Mouse (Mus musculus): ENCODE results near the gene Kcne3. TPM values are rescaled to one million over a fixed set of nuclear protein-coding genes. Genes with fewer than 3 reads are reported as not detected.
A peak's percentile ranks its signal among the peaks of the same experiment; 100 is the strongest.

Gene Kcne3
- 1 to 10 TPM in 1 of 4 experiments, under 1 TPM in 1, not detected in 2; 0.45 to 1.3 TPM for total RNA-seq (2022)

GRCm38 (mm10) chr7:100176269-100176668 is at the start of gene Kcne3:
Gene Kcne3, plus strand, starts transcription at chr7:100176502.
- DNase-seq (ENCODE audit: low spot score in 2 of 2) = no peak

- no peak for DNase-seq (ENCODE audit: low spot score in 2 of 2)
Measured at GRCm38 (mm10) chr7:100126514-100126913, 49.8 kb upstream of the Kcne3 start.

- no peak for DNase-seq (ENCODE audit: low spot score in 2 of 2)
Measured at GRCm38 (mm10) chr7:100128262-100129041, 47.9 kb upstream of the Kcne3 start.

DNA sequence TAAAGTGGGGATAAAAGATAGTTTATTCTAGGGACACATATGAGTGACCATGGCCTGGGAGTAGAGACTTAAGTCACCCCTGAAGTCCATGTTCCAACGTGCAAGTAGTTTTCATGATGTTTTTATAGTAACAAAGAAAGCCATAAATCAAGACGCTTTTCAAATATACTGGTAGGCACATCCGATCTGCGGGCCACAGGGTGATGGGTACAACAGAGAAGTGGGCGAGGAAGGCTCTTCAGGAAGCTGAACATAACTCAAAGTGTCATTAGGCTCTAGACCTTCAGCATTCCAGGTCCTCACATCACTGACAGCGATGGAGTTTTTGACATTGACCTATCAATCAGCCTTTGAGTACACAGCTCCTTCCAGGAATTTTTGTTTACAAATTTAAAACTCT is 45.7 kb upstream of the Kcne3 start:
- no peak for DNase-seq (ENCODE audit: low spot score in 2 of 2)

GRCm38 (mm10) chr7:100132379-100132778 is 43.9 kb upstream of the Kcne3 start:
- no peak for DNase-seq (ENCODE audit: low spot score in 2 of 2)

DNA sequence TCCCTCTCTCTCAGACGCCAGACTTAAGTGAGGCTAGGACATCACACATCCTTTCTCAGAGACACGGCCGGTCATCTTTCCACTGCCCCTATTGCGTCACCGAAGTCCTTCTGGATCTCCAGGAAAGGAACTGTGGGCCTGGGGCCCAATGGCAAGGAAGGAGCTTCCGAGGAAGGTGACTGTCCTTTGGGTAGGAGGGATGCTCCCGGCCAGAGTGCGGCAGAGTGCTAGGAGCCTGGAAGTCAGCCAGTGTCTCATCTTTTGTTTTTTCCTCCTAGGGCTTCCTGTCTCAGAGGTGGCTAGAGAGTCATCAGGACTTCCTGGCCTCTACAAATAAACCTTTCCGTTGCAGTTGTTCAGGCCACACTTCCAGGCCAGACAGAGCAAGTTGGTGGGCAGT is 39.3 kb upstream of the Kcne3 start:
- DNase-seq (ENCODE audit: low spot score in 2 of 2) = no peak

GRCm38 (mm10) chr7:100138075-100138474 is 38.2 kb upstream of the Kcne3 start:
- no peak for DNase-seq (ENCODE audit: low spot score in 2 of 2)

DNA sequence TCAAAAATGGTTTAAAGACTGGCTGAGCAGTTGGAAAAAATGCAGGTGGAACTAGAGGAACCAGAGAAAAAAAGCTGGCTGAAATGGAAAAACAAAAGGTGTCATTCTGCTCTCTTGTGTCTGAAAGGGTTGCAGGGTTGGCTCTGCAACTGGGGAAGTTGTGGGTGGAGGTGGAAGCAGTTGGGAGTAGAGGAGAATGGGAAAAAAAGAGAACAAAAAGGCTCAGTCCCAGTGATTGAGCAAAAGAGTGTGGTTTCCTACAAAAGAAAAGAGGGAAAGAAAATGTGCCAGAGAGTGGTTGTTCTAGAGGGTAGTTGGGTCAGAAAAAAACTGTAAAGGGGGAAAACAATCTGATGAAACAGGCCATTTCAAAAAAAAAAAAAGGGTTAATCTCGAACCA is 35.7 kb upstream of the Kcne3 start:
- DNase-seq (ENCODE audit: low spot score in 2 of 2) = no peak

DNA sequence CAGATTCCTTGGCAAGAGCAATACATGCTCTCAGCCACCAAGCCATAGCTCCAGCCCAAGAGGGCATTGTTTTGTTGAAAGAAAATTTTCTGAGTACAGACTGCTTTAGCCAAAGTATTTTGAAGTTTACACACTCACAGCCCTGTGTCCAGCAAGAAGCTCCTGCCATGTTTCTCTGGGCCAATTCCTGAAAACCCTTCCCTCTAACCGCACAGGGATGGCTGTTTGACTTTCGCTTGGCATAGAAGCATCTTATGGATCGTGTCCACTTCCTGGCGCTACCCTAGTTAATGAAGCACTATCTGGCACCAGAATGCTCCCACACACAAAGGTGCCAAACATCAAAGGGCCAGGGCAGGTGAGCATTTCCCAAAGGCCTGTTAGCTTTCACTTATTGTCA is 27.7 kb upstream of the Kcne3 start:
- DNase-seq (ENCODE audit: low spot score in 2 of 2) = no peak

GRCm38 (mm10) chr7:100150086-100150485 is 26.2 kb upstream of the Kcne3 start:
- no peak for DNase-seq (ENCODE audit: low spot score in 2 of 2)

GRCm38 (mm10) chr7:100150626-100151025 is 25.7 kb upstream of the Kcne3 start:
- no peak for DNase-seq (ENCODE audit: low spot score in 2 of 2)

DNA sequence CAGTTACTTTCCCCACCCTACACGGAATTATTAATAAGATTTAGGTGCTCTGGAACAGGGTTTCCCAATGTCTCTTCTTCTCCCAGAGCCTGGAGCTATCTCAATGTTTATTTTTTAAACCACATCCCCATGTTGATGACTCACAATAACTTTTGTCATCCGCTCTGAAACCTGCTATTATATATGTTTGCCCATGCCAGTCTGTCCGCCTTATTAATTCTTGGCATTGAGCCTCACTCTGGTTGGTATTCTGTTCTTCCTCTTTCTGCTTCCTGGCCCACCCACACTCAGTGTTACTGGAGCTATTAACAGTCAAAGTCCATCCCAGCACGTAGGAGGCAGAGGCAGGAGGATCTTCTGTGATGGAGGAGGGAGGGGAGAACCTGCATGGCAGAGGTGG is 18.6 kb upstream of the Kcne3 start:
- no peak for DNase-seq (ENCODE audit: low spot score in 2 of 2)

DNA sequence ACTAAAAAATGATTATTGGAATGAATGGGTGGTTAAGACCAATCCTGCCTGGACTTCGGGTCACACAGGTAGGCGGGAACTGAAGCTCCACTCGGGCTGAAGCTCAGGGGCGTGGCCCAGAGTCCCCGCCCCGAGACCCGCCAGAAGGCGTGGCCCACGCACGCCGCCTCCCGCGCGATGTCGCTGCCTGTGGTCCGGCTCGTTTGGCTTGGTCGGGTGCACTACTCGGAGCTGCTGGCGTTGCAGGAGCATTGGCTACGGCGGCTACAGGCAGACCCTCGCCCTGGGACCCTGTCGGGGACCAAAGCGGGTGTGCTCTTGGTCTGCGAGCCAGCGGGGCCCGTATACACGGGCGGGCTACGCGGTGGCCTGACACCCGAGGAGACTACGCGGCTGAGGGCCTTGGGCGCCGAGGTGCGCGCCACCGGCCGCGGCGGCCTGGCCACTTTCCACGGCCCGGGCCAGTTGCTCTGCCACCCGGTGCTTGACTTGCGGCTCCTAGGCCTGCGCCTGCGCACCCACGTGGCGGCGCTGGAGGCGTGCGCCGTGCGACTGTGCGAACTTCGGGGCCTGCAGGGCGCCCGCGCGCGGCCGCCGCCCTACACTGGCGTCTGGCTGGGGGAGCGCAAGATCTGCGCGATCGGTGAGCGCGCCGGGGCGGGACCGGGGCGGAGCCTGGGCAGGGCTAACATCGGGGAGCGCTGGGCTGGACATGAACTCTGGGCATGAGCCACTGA is 17.0 kb upstream of the Kcne3 start, which contains the start of gene Lipt2:
Gene Lipt2, plus strand, starts transcription at position 173 of the 737 bp plus-strand sequence.
- peak; percentile 88 to 89 for DNase-seq (ENCODE audit: low spot score in 2 of 2)

DNA sequence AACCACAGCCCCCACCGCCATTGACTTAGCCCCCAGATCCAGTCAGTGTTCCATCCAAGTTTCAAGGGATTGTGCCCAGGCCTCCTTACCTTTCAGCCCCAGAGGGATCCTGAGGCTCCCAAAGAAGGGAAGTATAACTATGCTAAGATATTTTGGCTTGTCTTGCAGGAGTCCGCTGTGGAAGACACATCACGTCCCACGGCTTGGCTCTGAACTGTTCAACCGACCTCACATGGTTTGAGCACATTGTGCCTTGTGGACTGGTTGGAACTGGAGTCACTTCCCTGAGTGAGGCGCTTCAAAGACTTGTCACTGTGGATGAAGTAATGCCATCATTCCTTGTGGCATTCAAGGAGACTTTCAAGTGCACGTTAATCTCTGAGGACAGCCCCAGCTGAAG is 16.3 kb upstream of the Kcne3 start:
- DNase-seq (ENCODE audit: low spot score in 2 of 2) = no peak

DNA sequence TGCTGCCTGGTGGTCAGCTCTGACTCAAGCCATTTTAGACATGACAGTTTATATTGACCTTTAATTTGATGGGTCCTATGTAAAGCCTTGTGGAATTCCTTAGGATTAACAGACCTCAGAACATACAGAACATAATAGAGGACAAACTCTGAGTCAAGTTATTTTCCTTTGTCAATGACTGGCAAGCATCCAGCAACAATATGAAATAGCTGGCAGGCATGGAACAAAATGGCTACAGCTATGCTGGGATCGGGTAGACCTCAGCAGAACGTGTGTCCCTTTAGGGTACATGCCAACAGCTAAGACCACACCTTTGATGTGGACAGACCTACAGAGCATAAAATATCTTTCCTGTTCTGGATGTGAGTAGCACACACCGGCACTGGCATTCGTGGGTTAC is 12.8 kb upstream of the Kcne3 start:
- DNase-seq (ENCODE audit: low spot score in 2 of 2) = no peak

- no peak for DNase-seq (ENCODE audit: low spot score in 2 of 2)
Measured at GRCm38 (mm10) chr7:100168654-100169053, 7.6 kb upstream of the Kcne3 start.

DNA sequence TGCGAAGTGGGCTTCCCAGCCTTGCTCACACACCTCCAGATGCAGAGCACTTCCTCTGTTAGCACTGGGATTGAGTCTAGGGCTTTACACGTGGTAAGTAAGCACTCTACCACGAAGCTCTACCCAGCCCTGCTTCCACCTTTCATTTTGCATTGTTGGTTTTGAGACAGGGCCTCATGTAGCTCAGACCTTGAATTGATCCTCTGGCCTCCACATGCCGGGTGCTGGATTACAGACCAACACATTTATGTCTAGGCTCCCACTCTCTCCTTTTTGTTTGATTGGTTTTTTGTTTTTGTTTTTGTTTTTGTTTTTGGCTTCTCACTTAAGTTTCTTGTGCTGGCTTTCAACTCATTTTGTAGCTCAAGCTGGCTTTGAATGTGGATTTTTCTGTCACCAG is 5.5 kb upstream of the Kcne3 start:
- DNase-seq (ENCODE audit: low spot score in 2 of 2) = no peak

- peak in 1 of 2 experiments; percentile 21 for DNase-seq (ENCODE audit: low spot score in 2 of 2)
Measured at GRCm38 (mm10) chr7:100178016-100178890, 2.0 kb downstream of the Kcne3 start.

DNA sequence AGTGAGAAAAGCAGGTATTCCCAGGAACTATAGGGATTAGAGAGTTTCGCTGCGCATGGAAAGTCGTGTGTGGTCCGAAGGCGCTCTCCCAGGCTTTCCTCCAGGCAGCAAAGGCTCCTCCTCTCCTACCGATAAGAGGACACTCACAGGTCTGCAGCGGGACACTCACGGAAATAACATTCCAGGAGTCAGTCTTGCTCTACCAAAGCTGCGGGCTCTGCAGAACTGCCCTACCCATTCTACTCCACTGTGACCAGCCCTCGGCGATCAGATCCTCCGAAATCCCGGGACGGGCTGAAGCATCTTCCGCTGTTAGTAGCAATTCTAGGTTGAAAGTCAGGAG is 2.6 kb downstream of the Kcne3 start:
- no peak for DNase-seq (ENCODE audit: low spot score in 2 of 2)

GRCm38 (mm10) chr7:100179394-100179793 is 3.1 kb downstream of the Kcne3 start:
- DNase-seq (ENCODE audit: low spot score in 2 of 2) = no peak

GRCm38 (mm10) chr7:100179836-100180407 is 3.6 kb downstream of the Kcne3 start:
- DNase-seq (ENCODE audit: low spot score in 2 of 2) = no peak

All from layer of hippocampus, adult 8-10 months (tissue).